Mouse (Mus musculus) small intestine, adult 2 months (tissue): ENCODE data around the gene Nxf2.
"Not testable (repeated sequence)": the region's sequence is repeated elsewhere in the genome, so short reads cannot be mapped to it uniquely, and the experiment has no call there.

Source experiments
- CTCF ChIP-seq: fragments of 200-500 bp; IDR thresholded peaks from 2 replicates; pipeline ENCODE4 v1.5.1; 2012; ENCODE audit warnings: low read depth, mild to moderate bottlenecking, control low read depth, inconsistent platforms, low read length, moderate library complexity, mixed read lengths; ENCODE audit not compliant: insufficient replicate concordance, insufficient read length; ENCODE audit errors: extremely low read depth
- POLR2A ChIP-seq: fragments of 200-500 bp; IDR thresholded peaks from 2 replicates; pipeline ENCODE4 v1.6.1; 2012; ENCODE audit warnings: low read depth, mild to moderate bottlenecking, control low read depth, inconsistent platforms, low read length, moderate library complexity

DNA sequence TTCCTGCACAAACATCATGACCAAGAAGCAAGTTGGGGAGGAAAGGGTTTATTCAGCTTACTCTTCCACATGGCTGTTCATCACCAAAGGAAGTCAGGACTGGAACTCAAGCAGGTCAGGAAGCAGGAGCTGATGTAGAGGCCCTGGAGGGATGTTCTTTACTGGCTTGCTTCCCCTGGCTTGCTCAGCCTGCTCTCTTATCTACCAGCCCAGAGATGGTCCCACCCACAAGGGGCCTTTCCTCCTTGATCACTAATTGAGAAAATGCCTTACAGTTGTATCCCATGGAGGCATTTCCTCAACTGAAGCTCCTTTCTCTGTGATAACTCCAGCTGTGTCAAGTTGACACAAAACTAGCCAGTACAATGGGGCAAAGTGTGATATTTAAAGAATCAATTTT is 49.2 kb downstream of the Nxf2 start:
- not testable (repeated sequence) for TF ChIP-seq CTCF, POLR2A
